Mouse (Mus musculus) natural killer cell, adult 2 months (primary cell): ENCODE measurements around the gene Tnfrsf13b.

ENCODE experiments used
- DNase-seq, 2 experiments: peaks; one replicate each; pipeline ENCODE4 v3.0.0; 2022; ENCODE audit warnings: low spot score in 2 of 2

The Tnfrsf13b gene

DNA sequence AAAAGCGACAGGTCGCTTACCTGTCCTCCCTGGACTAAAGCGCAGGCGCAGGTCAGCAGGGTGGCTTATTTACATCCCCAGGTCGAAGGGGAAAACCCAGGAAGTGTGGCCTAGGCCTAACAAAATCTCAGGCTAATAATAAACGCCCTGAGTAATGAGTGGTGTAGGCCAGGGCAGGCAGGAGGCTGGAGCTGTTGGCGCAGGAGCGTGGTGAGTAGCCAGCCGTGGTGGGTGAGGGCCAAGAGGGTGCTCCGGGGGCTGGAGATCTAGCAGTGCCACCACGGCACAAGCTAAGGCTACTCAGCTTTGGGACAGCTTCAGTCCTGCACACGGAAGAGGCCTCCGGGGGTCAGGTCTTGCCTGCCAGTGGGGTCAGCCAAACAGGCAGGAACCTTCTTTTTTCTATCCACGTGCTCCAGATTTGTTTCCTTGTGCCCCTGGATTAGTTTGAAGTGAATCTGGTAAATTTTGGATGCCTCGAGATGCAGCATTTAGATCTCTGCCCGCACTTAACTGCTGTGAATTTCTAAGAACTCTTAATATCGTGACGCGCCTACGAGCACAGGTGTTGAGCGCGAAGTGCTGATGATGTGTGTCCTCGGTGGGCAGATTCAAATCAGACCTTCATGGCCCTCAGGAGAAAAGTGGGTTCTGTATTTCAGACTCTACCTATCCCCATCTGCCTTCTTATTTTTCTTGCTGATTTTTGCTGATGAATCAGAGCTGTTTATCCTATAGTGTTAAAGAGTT lies at the start of gene Tnfrsf13b:
TSS of gene Tnfrsf13b (plus strand) at position 150 of the 750 bp plus-strand sequence.
- DNase-seq, result peak in 1 of 2 experiments; percentile 39

DNA sequence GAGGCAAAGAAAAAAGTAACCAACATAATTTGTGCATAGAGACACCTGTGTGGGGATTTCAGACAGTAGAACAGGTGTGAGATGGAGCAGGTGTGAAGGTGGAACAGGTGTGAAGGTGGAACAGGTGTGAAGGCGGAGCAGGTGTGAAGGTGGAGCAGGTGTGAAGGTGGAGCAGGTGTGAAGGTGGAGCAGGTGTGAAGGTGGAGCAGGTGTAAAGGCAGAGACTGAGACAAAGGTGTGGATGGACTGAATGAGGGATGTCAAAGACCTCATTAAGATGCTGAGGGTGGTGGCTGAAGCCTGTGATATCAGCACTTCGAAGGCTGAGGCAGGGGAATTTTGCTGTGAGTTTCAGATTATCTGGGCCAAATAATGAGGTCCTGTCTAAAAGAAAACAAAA lies 44.9 kb upstream of the Tnfrsf13b start:
- DNase-seq, result no peak

DNA sequence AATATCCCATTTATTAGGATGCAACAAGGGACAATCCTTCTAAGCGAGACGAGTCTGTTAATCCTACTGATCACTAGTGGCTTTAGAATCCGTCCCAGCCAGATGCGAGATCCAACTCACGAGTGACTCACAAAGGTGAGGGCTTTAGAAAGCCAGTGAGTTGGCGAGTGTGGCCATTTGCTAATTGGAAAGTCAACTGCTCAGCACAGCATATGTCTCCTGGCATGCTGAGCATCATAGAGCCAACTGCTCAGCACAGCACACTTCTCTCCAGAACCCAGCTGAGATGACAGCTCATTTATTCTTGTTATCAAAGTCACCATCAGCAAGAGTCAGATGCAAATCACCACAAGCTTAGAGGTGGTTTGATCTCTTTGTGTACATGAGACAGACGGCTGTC lies 36.4 kb upstream of the Tnfrsf13b start:
- DNase-seq, result no peak

DNA sequence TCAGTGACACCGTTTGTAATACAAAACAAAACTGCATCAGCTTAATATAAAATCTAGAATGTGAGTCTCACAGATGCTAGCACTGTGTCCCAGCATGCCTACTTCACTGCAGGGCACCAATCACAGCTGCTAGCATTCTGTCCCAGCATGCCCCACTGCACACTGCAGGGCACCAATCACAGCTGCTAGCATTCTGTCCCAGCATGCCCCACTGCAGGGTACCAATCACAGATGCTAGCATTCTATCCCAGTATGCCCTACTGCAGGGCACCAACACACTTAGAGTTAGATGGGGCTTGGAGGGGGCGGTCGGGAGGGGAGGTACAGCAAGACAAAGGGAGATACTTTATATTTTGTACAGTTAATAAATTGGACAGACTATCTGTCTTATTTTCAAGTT lies 35.4 kb upstream of the Tnfrsf13b start:
- no peak for DNase-seq

DNA sequence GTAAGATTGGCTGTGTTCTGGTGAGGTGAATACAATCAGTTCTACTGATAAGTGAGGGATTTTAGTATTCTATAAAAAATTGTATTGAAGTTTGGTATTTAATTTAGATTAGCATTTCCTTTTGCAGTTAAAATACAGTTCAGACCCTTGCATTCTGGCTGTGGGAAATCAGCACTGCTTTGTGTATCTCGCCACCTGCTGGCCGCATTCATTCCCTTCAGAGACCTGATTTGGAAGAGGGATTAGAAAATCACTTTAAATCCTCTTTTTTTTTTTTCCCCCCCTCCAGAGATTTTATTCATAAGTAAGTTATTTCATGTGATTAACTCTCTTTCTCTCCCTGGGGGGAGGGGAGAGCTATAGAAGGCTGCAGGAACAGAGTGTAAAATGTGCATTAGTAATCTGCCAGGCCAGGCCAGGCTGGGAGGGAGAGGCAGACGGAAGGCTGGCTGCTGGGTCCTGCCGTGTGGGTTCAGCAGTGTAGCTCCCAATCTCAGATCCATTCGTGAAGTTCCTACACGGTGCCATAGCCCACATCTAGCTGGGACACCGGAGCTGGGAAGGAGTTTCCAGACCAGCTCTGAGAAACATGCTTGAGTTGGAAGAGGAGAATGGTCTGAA lies 34.8 kb upstream of the Tnfrsf13b start:
- peak; percentile 14 to 45 for DNase-seq

DNA sequence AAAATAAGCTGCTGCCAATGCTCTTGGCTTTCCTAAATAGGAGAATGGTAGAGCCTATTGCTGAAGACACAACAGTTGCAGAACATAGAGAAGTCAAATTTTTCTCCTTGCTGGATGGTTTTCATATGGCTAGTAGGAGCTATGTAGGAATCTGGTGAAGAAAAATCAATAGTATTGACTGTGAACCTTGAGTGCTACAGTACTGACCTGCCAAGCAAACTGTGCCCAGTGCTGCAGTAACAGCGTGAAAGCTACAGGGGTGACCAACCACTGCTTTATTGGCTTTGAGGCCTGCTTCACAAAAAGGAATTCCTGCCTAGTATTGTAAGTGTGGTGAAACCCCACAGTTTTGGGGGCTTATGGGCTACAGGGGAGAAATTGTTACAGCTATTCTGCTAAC lies 28.5 kb upstream of the Tnfrsf13b start:
- no peak for DNase-seq

DNA sequence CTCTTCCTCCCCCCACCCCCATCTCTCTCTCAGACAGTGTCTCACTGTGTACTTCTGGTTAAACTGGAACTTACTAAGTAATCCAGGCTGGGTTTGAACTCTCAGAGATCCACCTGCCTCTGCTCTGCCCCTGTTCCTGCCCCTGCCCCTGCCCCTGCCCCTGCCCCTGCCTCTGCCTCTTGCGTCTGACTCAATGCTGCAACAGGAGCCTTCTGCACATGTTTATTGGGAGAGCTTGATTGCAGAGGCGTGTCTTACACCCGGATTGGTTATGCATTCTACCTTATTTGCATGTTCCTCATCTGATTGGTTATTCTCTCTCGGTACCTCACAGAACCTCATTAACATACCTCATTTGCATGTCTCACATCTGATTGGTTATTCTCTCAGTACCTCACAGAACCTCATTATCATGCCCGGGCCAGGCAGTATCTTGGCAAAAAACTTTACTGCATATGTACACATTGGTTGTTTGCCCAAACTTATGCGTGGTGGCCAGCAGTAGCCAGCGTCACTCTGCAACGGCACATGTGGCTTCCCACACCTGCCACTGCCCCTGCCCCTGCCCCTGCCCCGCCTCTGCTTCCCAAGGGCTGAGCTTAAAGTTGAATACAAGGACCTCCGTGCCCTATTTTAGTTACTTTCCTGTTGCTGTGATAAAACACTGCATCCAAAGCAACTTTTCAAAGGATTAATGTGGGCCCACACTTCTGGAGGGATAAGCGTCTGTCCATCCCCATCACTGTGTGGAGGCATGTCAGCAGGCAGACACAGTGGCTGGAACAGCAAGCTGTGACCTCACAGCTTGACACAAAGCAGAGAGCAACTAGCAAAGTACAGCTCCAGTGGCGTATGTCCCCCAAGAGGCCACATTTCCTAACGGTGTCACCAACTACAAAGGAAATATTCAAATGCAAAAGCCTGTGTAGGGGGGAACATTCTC lies 23.9 kb upstream of the Tnfrsf13b start:
- no peak for DNase-seq

DNA sequence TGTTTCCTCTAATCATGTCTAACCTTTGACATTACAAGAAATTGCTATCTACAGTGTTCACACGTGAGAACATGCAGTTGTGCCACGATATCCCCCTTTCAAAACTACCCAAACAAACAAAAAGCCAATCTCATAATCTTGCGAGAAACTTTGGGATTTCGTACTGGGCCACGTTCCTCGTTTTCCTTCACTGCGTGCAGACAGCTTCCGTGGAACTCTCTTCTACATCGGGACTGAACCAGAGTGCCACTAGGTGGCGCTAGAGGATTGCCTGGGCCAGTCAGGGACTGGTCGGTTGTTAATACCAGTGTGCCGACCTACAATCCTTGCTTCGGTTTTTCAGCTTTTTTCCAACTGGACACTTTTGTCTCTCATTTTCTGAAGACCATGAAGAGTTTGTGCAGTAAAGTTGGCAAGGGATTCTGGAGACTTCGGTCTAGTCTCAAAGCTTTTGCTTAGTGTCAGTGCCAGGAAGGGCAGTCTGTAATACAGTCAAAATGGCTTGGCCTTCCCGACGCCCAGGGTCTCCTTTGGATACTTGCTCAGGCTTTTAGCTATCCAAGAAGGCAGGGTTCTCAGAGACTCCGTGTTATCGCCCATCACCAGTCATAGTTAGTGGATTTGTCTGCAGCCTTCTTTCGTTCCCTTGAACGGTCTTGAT lies 22.2 kb upstream of the Tnfrsf13b start:
- DNase-seq, result peak; percentile 56 to 78

DNA sequence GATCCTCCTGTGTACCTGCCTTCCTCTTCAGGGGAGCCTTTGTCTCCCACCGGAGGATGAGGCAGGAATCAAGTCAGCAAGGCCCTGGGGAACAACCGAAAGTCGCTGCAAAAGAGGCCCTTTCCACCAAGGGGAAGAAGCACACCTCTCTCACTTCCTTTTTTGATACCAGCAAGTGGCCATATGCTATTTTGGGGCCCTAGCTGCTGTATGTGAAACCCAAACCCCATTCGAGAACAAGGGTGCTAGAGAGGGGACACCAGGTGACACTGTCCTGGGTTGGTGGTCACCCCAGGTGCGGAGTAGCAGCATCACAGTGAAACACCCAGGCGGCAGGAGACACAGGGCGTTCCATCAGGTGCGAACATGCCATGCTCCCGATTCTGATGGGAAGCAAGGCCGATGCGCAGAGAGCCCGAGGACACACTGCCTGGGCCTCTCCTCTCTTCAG lies 17.6 kb upstream of the Tnfrsf13b start:
- peak in 1 of 2 experiments; percentile 56 for DNase-seq

DNA sequence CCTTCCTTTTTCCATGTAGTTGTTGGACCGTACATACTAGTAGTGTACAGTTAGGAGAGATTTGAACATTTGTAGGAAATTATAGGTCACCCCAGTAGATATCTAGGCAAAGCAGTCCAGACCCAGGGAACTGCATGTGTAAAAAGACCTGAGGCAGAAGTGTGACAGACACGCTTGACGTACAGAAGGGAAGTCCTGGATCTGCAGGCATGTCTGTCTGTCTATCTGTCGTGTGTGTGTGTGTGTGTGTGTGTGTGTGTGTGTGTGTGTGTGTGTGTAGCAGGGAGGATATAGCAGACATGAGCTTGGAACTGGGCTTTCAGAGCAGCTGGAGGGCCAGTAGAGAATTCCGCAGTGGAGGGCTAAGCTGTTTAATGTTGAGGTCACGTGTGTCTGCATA lies 16.8 kb upstream of the Tnfrsf13b start:
- DNase-seq, result peak in 1 of 2 experiments; percentile 21

DNA sequence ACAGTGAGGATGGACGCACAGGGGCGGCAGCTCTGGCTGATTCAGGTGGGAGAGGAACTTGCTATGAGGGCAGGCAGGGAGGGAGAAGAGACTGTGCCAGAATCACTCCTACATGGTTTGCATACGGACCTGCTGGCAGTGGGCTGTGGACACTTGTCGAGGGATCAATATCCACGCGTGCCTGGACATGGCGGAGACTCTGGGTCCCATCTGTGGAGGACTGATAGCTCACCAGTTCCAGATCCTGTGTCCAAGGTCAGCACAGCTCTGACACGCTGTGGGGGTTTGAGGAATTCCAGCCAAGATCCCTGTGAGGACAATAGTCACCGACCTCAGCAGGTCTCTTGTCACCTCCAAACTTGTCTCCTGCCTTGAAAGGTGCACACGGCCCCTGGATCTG lies 16.4 kb upstream of the Tnfrsf13b start:
- DNase-seq, result no peak

DNA sequence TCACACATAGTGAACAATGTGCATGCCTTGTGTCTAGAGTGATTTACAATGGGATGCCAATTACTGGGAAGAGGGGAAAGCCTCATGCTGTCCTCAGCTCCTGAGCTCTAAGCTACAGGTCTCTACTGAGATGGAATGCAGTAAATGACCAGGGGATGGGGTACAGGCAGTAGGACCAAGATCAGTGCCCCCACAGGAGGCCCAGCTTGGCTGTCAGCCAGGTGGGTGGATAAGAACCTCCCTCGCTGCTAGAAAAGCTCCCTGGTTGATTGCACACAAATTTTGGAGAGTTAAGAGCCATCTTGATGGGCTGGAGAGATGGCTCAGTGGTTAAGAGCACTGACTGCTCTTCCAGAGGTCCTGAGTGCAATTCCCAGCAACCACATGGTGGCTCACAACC lies 15.6 kb upstream of the Tnfrsf13b start:
- no peak for DNase-seq

DNA sequence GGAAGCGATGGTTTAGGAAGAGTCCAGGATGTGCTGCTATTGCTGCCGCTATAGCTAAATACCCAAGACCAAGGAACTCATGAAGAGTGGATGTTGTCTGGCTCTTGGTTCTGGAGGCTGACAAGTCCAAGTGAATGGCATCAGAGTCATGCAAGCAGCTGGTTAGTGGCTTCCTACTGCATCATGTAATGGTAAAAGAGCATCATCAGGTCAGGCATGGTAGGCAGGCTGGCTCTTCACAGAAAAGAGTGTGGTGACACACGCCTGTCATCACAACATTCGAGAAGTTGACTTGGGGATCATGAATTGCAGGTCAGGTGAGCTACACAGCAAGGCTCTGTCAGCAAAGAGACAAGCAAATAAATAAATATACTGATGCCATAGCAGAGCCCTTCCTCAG lies 15.1 kb upstream of the Tnfrsf13b start:
- no peak for DNase-seq

DNA sequence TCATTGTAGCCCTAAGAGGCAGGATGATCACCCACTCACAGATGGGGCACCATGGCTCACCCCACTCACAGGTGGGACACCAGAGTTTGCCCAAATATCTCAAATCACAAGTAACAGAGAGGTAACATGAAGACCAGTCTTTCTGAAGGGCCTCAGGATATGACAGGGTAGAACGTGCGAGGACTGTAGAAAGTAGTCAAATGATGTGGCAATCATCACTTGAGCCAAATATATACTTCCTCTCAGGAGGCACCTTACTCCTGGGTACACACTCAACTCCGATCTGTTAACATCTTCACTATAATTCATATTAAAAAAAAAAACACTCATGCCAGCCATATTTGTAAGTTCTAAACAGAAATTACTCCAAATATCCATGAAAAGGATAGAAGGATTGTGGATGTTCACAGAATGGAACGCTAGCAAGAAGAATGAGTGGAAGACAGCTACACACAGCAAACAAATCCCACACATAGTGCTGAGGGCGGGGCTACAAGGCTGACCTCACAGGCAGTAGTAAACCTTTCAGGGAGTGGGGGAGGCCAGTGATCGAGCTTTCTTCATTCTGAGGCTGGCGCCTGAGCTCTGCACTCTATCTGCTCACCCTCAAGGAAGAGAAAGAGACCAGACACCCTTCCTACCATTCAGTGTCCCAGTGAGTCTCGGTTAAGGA lies 14.1 kb upstream of the Tnfrsf13b start:
- peak in 1 of 2 experiments; percentile 40 for DNase-seq

DNA sequence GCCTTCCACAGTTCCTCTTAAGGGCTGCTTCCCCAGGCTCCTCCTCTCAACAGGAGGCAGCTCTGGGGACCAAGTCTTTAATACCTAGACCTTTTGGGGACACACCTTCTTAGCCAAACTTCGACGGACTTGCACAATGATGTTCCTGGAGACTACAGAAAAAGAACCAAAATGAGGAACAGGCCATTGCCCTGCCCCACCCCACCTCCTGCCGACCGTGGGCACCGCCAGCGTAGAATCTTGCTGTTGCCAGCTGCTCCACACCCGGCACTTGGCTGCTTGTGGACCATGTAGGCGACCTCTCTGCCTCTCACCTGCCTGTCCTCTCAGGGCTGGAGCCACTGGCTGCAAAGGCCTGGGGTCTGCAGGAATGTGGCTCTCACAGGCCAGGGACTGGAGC lies 10.3 kb upstream of the Tnfrsf13b start:
- peak in 1 of 2 experiments; percentile 19 for DNase-seq

DNA sequence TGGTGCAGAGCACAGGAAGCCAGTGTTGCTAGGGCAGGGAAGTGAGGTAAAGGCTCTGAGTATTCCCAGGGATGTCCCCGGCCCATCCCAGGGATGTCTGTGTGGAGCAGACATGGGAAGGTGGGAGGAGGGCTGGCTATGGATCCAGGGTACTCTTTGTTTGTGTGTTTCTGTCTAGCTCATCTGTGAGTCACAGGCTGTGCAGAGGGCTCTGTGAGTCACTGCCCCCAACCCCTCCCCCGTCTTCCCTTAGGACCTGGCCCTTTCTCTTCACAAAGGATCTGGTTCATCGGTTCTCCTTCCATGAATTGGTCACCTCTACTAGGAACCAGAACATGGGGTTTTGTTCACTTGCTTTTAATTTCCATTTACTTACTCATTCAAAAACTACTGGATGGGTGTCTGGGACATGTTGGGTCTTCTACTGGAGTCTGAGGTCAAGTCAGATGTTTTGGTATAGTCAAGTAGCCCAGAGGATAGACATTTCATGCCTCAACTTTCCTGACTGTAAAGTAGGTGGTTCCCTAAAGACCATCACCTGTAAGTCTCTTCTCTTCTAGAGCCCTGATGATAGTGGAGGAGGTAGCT lies 6.5 kb upstream of the Tnfrsf13b start:
- no peak for DNase-seq

DNA sequence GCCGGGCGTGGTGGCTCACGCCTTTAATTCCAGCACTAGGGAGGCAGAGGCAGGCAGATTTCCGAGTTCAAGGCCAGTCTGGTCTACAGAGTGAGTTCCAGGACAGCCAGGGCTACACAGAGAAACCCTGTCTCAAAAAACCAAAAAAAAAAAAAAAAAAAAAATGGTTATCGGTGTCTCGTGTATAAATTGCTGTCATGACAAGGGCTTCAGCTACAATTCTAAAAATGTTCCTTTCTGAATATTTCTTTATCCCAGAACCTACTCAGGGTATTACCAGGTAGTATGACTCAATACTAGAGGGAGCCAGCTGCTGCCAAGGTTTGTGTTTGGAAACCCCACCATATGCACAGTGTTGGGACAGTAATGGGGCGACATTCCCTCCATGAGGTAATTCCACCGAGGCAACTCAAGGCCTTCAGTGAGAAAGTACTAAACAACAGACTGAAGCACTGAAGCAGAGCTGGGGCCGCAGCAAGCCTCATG lies 4.2 kb upstream of the Tnfrsf13b start:
- no peak for DNase-seq

DNA sequence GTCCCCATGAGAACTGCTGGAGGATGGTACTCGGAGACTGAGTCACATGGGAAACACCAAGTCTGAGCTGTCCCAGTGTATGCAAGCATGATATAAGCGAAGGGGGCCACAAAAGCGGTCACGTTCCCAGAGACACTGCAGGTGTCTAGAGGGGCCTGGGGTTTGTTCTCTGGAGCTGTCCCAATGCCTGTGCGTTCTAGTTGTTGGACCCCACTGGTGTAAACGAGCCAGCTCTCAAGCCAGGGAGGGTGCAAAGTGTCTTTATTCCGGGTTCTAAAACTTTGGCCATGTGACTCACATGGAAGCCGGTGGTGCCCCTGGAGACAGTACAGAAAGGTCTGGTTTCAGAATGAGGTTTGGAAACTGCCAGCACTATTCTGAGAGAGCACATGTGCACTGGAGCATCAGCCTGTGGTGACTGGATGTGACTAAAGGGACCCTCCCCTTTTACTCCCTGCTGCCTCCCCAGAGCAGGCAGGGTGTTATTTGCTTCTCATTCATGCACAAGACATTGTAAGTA lies 3.7 kb upstream of the Tnfrsf13b start:
- peak in 1 of 2 experiments; percentile 59 for DNase-seq

DNA sequence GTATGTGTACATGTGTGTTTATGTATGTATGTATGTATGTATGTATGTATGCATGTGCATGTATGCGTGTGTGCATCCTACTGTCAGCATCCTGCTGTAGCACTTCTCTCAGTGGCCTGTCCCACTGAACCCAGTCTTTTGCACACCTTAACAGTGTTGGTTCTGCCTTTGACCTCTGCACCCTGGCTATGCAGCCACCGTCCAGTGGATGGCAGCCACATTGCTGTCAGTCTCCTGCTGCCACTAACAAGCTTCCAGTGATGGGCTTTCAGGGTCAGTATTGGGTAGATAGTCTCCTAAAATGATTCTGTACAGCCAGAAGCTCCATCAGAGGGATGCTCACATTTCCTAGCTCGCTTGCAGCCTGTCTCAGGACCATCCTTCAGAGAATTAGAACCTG lies 2.7 kb upstream of the Tnfrsf13b start:
- DNase-seq, result no peak

DNA sequence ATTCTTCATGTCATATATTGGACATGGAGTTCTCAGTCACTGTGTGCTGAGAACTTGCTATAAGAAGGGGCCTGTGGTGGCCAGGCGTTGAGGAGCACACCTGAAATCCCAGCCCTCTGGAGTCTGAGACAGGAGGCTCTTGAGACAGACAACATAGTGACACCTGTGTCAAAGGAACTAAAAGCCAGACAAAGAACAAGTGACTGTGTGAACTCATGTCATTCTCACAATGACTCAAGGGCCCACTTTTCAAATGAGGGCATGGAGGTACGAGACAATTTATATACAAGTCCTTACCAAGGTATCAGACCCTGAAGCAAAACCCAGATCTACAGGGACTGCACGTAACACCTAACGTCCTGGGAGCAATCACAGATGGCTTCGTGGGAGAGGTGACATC lies 585 bp upstream of the Tnfrsf13b start:
- no peak for DNase-seq
